Mouse (Mus musculus): ENCODE results near the gene Il12rb1.

DNA sequence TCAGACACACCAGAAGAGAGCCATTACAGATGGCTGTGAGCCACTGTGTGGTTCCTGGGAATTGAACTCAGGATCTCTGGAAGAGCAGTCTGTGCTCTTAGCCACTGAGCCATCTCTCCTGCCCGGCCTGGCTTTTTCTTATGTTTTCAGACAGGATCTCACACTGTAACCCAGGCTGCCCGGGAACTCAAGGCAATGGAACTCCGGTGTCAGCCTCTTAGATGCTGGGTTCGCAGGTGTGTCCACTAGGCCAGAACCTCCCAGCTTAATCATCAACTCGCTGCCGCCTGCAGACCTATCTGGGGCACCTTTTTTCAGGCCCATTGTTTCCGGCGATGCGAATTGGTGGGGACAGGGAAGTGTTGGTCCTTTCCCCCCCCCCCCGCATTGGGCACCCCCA, 32.3 kb downstream of the Il12rb1 start:
- TF ChIP-seq CTCF (IDR thresholded peaks at IDR 0.05; ENCODE audit: borderline replicate concordance, control insufficient read depth, extremely low read depth, insufficient read depth, low read length, poor library complexity) (no peak), POLR2A (IDR thresholded peaks at IDR 0.05; ENCODE audit: control insufficient read depth, extremely low read depth, insufficient read depth, low read length, poor library complexity) (no peak)

All from thymus, adult 2 months (tissue).